ENCODE assay signal across 22 mouse cellular contexts in the genomic region with DNA sequence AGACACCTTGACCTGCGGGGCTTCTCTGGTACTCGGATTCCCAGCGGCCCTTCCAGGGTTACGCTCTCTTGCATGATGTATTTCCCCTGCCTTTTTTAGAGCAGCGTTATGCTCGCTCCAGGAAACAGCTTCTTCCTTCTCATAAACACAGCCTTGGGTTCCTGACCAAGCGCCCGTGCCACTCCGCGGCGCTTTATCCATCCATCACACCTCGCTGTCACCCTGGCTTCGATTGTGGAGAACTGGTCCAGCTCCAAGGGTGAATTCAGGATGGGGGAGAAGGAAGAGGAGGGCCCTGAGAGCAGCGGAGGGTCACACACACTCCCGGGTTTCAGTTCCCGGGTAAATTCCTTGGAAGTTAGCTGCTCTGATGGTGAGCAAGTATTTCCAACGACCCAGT. TPM values are rescaled to one million over a fixed set of nuclear protein-coding genes. Genes with fewer than 3 reads are reported as not detected.
DNase-seq lines count a peak whose midpoint lies in the region; ATAC-seq and TF ChIP-seq lines count a peak whose summit lies in the region.
"Had no signal": no experiment of that assay in that cellular context is flagged by ENCODE, and none has a peak within 500 bp of the region (broad histone marks: within the 10 kb centered on the region; RNA-seq: fewer than 3 reads in every experiment).

No protein-coding gene starts in this region.

- no peak overlapping the region for H3K9ac ChIP-seq in heart, embryonic 13.5 days
- no peak overlapping the region for H3K9ac ChIP-seq in heart, adult 2 months (ENCODE audit: low read depth, low read length)
- no peak overlapping the region for H3K9ac ChIP-seq in midbrain, embryonic 11.5 days (ENCODE audit: low read length)
- H3K9ac ChIP-seq in midbrain, postnatal 0 days (replicated peaks; ENCODE audit: low read length, poor library complexity, severe bottlenecking): no peak overlapping the region
- H3K9ac ChIP-seq: liver, postnatal 0 days; midbrain, embryonic 12.5 days had no signal

- no peak for TF ChIP-seq POLR2A in heart, adult 2 months (IDR thresholded peaks at IDR 0.05; ENCODE audit: insufficient read depth, low read depth, low read length)

- WGBS in heart, embryonic 13.5 days: 2% methylated on average over 17 of the region's 17 CpGs
- WGBS in heart, adult 2 months: 4% methylated on average over 17 of the region's 17 CpGs
- WGBS in midbrain, embryonic 11.5 days: 1% methylated on average over 17 of the region's 17 CpGs
- 4% methylated on average over 17 of the region's 17 CpGs for WGBS in midbrain, postnatal 0 days

- peak overlapping the region; percentile 2; the same call in 1 of the 2 replicates for H3K4me3 ChIP-seq in heart, embryonic 13.5 days
- no peak overlapping the region for H3K4me3 ChIP-seq in heart, adult 2 months
- no peak overlapping the region for H3K4me3 ChIP-seq in midbrain, embryonic 11.5 days (ENCODE audit: low read depth, low read length)
- no peak overlapping the region for H3K4me3 ChIP-seq in midbrain, postnatal 0 days (ENCODE audit: low read depth, low read length)
- H3K4me3 ChIP-seq in layer of hippocampus, adult 2 months: no peak overlapping the region
- H3K4me3 ChIP-seq: erythroblast, embryonic 14.5 days; left cerebral cortex, adult 2 months; midbrain, embryonic 12.5 days had no signal

- no peak overlapping the region for H3K27ac ChIP-seq in heart, embryonic 13.5 days (replicated peaks)
- H3K27ac ChIP-seq in heart, adult 2 months: no peak overlapping the region
- H3K27ac ChIP-seq in midbrain, embryonic 11.5 days (ENCODE audit: low read depth, low read length): no peak overlapping the region
- no peak overlapping the region for H3K27ac ChIP-seq in midbrain, postnatal 0 days (ENCODE audit: low read depth, low read length)
- no peak overlapping the region for H3K27ac ChIP-seq in layer of hippocampus, adult 2 months
- H3K27ac ChIP-seq: left cerebral cortex, adult 2 months; midbrain, embryonic 12.5 days had no signal

- ATAC-seq in heart, embryonic 13.5 days (ENCODE audit: extremely low read depth, insufficient number of reproducible peaks, low FRiP score, low TSS enrichment): no peak
- no peak for ATAC-seq in midbrain, embryonic 11.5 days (ENCODE audit: low FRiP score)
- ATAC-seq in midbrain, postnatal 0 days (ENCODE audit: low FRiP score): no peak
- ATAC-seq: forebrain, embryonic 16.5 days; hindbrain, embryonic 16.5 days; liver, postnatal 0 days had no signal

- H3K4me1 ChIP-seq in heart, embryonic 13.5 days: peaks cover 11% of the 10 kb centered on the region; the same call in 1 of the 2 replicates
- H3K4me1 ChIP-seq in heart, adult 2 months (ENCODE audit: control insufficient read depth, insufficient read depth, low read length): peaks cover 1% of the 10 kb centered on the region; the same call in 1 of the 2 replicates
- H3K4me1 ChIP-seq in midbrain, embryonic 11.5 days (ENCODE audit: control insufficient read depth, insufficient read depth, low read length): 0 out of 2 replicates have a peak, but pooled peaks cover 3% of the 10 kb centered on the region
- no peaks in the 10 kb centered on the region for H3K4me1 ChIP-seq in midbrain, postnatal 0 days (ENCODE audit: insufficient read depth, low read length)

- no peaks in the 10 kb centered on the region for H3K9me3 ChIP-seq in heart, embryonic 13.5 days
- no peaks in the 10 kb centered on the region for H3K9me3 ChIP-seq in midbrain, embryonic 11.5 days (ENCODE audit: control insufficient read depth, low read length)
- no peaks in the 10 kb centered on the region for H3K9me3 ChIP-seq in midbrain, postnatal 0 days (ENCODE audit: low read length)
- H3K9me3 ChIP-seq: midbrain, embryonic 12.5 days had no signal

- H3K36me3 ChIP-seq in heart, embryonic 13.5 days: no peaks in the 10 kb centered on the region
- H3K36me3 ChIP-seq in heart, adult 2 months (ENCODE audit: control insufficient read depth, insufficient read depth, low read length): no peaks in the 10 kb centered on the region
- no peaks in the 10 kb centered on the region for H3K36me3 ChIP-seq in midbrain, embryonic 11.5 days (ENCODE audit: control insufficient read depth, insufficient read depth, low read length)
- H3K36me3 ChIP-seq in midbrain, postnatal 0 days (ENCODE audit: insufficient read depth, low read length): no peaks in the 10 kb centered on the region
- H3K36me3 ChIP-seq: midbrain, embryonic 12.5 days had no signal

- no peak for DNase-seq in heart, adult 2 months
- DNase-seq in midbrain, embryonic 11.5 days (ENCODE audit: low spot score, missing footprints): peak; percentile 90
- DNase-seq in midbrain, postnatal 0 days (ENCODE audit: low spot score): no peak
- DNase-seq in lung, postnatal 10 days: peak; percentile 43
- no peak for DNase-seq in ovary, adult 18-20 months (ENCODE audit: low spot score)
- DNase-seq in layer of hippocampus, adult 2 months (ENCODE audit: low spot score in 2 of 2): no peak
- DNase-seq: adrenal gland, postnatal 36 days; cerebellum, postnatal 10 days; heart, adult 18-20 months; kidney, adult 9 months; liver, postnatal 0 days; thymus, adult 2 months had no signal

- intact Hi-C loops in heart, adult 2 months (cut with DNase I): no loop called here

- no peak for TF ChIP-seq EP300 in heart, adult 2 months (IDR thresholded peaks at IDR 0.05; ENCODE audit: insufficient read depth, low read depth, low read length)

- H3K4me2 ChIP-seq in heart, embryonic 13.5 days: peak overlapping the region; percentile 25
- H3K4me2 ChIP-seq in midbrain, embryonic 11.5 days: no peak overlapping the region
- H3K4me2 ChIP-seq in midbrain, postnatal 0 days (ENCODE audit: low read depth, low read length, poor library complexity, severe bottlenecking): no peak overlapping the region
- H3K4me2 ChIP-seq: midbrain, embryonic 12.5 days had no signal

- peaks cover 93% of the 10 kb centered on the region for H3K27me3 ChIP-seq in heart, embryonic 13.5 days (replicated peaks)
- H3K27me3 ChIP-seq in heart, adult 2 months (ENCODE audit: control insufficient read depth, insufficient read depth, low read length): peaks cover 17% of the 10 kb centered on the region
- H3K27me3 ChIP-seq in midbrain, embryonic 11.5 days (ENCODE audit: control insufficient read depth, insufficient read depth, low read length): peaks cover 53% of the 10 kb centered on the region
- H3K27me3 ChIP-seq in midbrain, postnatal 0 days (ENCODE audit: insufficient read depth, low read length): peaks cover 48% of the 10 kb centered on the region

- no peaks in the 10 kb centered on the region for H3K79me2 ChIP-seq in heart, adult 2 months (replicated peaks; ENCODE audit: control insufficient read depth, insufficient read depth, low read length)

- TF ChIP-seq CTCF in heart, adult 2 months (IDR thresholded peaks at IDR 0.05): no peak
- no peak for TF ChIP-seq CTCF in midbrain, postnatal 0 days (IDR thresholded peaks at IDR 0.05)
- no peak for TF ChIP-seq CTCF in layer of hippocampus, adult 2 months (conservative IDR thresholded peaks at IDR 0.05)

RNA-seq across cellular contexts. Expression of gene Nkx2-3, which starts 28.5 kb away (rescaled TPM):
- 0.06 TPM in 1 of 2 replicates, not detected in the other for polyA plus RNA-seq in heart, embryonic 13.5 days (2015; fragmentation: Nextera tagmentation; extraction: Ambion mirVana)
- total RNA-seq in heart, adult 2 months (2021): not detected
- not detected in 2 replicates for polyA plus RNA-seq in heart, adult 2 months (2012; rRNA removed)
- polyA plus RNA-seq in midbrain, embryonic 11.5 days (2014; fragmentation: Nextera tagmentation; extraction: Ambion mirVana): 0.60 and 0.77 TPM in 2 replicates
- total RNA-seq in midbrain, postnatal 0 days (2014; rRNA removed): 0.05 TPM in 1 of 2 replicates, not detected in the other
- 0.12 TPM in 1 of 2 replicates, not detected in the other for polyA plus RNA-seq in midbrain, postnatal 0 days (2015; fragmentation: Nextera tagmentation; extraction: Ambion mirVana)
- total RNA-seq in layer of hippocampus, adult 2 months (2021): not detected
- total RNA-seq: adrenal gland, postnatal 36 days; gastrocnemius, adult 18-20 months; heart, adult 18-20 months; layer of hippocampus, adult 18-20 months; left cerebral cortex, adult 2 months; MEL had no signal
- polyA plus RNA-seq: erythroblast, embryonic 14.5 days; hindbrain, embryonic 16.5 days; limb, embryonic 14.5 days; thymus, adult 2 months had no signal

RNA-seq across cellular contexts. Expression of gene Got1, which starts 59.2 kb away (rescaled TPM):
- 161 and 175 TPM in 2 replicates for polyA plus RNA-seq in heart, embryonic 13.5 days (2015; fragmentation: Nextera tagmentation; extraction: Ambion mirVana)
- 1,000 to 10,000 TPM in 1 of 2 experiments, 100 to 1,000 TPM in 1; 956 to 1,224 TPM for total RNA-seq in heart, adult 2 months (2021)
- 575 and 746 TPM in 2 replicates for polyA plus RNA-seq in heart, adult 2 months (2012; rRNA removed)
- polyA plus RNA-seq in midbrain, embryonic 11.5 days (2014; fragmentation: Nextera tagmentation; extraction: Ambion mirVana): 46.6 and 47.0 TPM in 2 replicates
- total RNA-seq in midbrain, postnatal 0 days (2014; rRNA removed): 89.8 and 103 TPM in 2 replicates
- 121 and 129 TPM in 2 replicates for polyA plus RNA-seq in midbrain, postnatal 0 days (2015; fragmentation: Nextera tagmentation; extraction: Ambion mirVana)
- 100 to 1,000 TPM; 324 to 355 TPM for total RNA-seq in layer of hippocampus, adult 2 months (2021)

Comparison
In these comparisons a context has a peak if more than half of its experiments do, and no peak if none do; other contexts are left out.
1. DNase-seq: peak in midbrain, embryonic 11.5 days (single experiment) and lung, postnatal 10 days (single experiment); none in heart, adult 2 months (0 of 2), midbrain, postnatal 0 days (single experiment), ovary, adult 18-20 months (single experiment) and layer of hippocampus, adult 2 months (0 of 2).